Mouse (Mus musculus) kidney, embryonic 16.5 days (tissue): ENCODE data around the gene Mis12. TPM values are rescaled to one million over a fixed set of nuclear protein-coding genes. Genes with fewer than 3 reads are reported as not detected.

ENCODE experiments used
- ATAC-seq: fragments of 200-750 bp; cut with Nextera tagmentation; 2 replicates; pipeline ENCODE4 v1.8.0; 2017; ENCODE audit warnings: moderate TSS enrichment; ENCODE audit not compliant: low FRiP score, low TSS enrichment
- H3K27ac ChIP-seq: fragments of 300-500 bp; sonication (generic); 2 replicates; pipeline ENCODE4 v1.5.1; 2014; ENCODE audit warnings: low read length
- H3K27me3 ChIP-seq: fragments of 300-500 bp; sonication (generic); 2 replicates; pipeline ENCODE4 v1.6.1; 2014; ENCODE audit warnings: low read length, control low read depth, mixed read lengths; ENCODE audit not compliant: insufficient read depth
- H3K36me3 ChIP-seq: fragments of 300-500 bp; sonication (generic); 2 replicates; pipeline ENCODE4 v1.6.1; 2014; ENCODE audit warnings: low read length, control low read depth, mixed read lengths; ENCODE audit not compliant: insufficient read depth
- H3K4me1 ChIP-seq: fragments of 300-500 bp; sonication (generic); 2 replicates; pipeline ENCODE4 v1.6.1; 2014; ENCODE audit warnings: low read length, control low read depth, mixed read lengths; ENCODE audit not compliant: insufficient read depth
- H3K4me2 ChIP-seq: fragments of 300-500 bp; sonication (generic); replicated peaks from 2 replicates; pipeline ENCODE4 v1.6.1; 2014; ENCODE audit warnings: low read depth, low read length
- H3K4me3 ChIP-seq: fragments of 300-500 bp; sonication (generic); 2 replicates; pipeline ENCODE4 v1.5.1; 2014; ENCODE audit warnings: mild to moderate bottlenecking, low read length
- H3K9ac ChIP-seq: fragments of 300-500 bp; sonication (generic); replicated peaks from 2 replicates; pipeline ENCODE4 v1.6.1; 2014; ENCODE audit warnings: low read length
- H3K9me3 ChIP-seq: fragments of 300-500 bp; sonication (generic); 2 replicates; pipeline ENCODE4 v1.6.1; 2016; ENCODE audit warnings: low read length, control low read depth
- WGBS: fragments of 180-500 bp; shearing (Covaris S2); extraction: QIAGEN DNeasy Blood & Tissue Kit; methylation state at CpG from one replicate; pipeline ENCODE4 v1.1.7; 2014; 5-methylcytosine and 5-hydroxymethylcytosine counted together
- polyA plus RNA-seq: library from polyadenylated mRNA; unstranded; fragments of >200 nt; fragmentation: Nextera tagmentation; extraction: Ambion mirVana; gene quantifications from 2 replicates; pipeline ENCODE4 v1.2.1, GENCODE M21; 2015

Gene Mis12
- polyA plus RNA-seq, 1 experiment from 2014 or later, result 44.8 TPM

DNA sequence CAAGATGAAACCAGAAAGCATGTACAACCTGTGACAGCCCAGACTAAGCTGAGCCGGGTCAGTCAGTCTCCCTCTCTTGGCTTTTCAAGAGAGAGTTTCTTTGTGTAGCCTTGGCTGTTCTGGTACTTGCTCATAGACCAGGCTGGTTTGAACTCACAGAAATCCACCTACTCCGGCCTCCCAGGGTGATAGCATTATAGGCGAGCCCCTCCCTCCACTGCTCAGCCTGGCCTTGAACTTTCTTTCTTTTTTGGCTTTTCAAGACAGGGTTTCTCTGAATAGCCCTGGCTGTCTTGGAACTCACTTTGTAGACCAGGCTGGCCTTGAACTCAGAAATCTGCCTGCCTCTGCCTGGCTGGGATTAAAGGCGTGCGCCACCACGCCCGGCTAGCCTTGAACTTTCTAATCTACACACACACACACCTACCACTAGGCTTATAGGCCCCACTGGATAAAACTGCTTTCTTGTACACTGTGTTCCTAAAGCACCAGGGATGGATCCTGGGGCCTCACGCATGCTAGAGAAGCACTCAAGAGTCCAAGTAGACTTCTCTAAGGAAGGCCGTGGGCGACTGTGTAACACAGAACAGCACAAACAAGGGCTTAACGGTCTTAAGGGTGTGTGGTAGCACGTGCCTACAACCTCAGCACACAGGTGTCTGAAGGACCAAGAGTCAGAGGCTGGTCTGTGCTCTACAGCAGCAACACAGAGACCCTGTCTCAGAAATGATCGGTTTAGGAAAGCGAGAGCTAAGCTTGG, 38.5 kb upstream of the Mis12 start:
- H3K27ac ChIP-seq, result no peak overlapping the region
- H3K4me3 ChIP-seq, result no peak overlapping the region
- H3K27me3 ChIP-seq, result no peaks in the 10 kb centered on the region
- no peaks in the 10 kb centered on the region for H3K9me3 ChIP-seq
- no peak overlapping the region for H3K9ac ChIP-seq
- H3K36me3 ChIP-seq, result peaks cover 56% of the 10 kb centered on the region
- H3K4me1 ChIP-seq, result peaks cover 11% of the 10 kb centered on the region
- no peak for ATAC-seq
- 92% methylated on average over 14 of the region's 14 CpGs for WGBS
- H3K4me2 ChIP-seq, result peak overlapping the region; percentile 69

DNA sequence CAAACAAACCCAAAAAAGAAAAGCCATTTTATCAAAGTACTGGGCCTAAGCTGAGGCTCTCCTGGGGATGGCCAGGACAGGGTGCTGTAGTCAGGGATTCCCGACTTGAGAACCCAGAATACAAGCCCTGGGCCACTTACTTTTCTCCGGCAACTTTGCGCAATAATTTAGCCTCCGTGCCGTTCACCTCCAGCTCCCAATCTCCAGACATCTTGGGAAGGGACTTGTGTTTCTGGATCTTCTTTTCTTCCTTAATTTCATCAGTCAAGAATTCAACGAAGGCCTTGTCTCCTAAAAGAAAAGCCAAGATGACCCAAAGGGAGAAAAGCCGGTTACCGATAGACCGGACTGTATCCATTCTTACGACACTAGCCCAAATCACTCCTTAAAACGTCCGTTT, 37.4 kb upstream of the Mis12 start:
- Histone ChIP-seq H3K4me3 (peak overlapping the region; percentile 98), H3K4me2 (peak overlapping the region; percentile 69), H3K36me3 (peaks cover 56% of the 10 kb centered on the region), H3K27ac (no peak overlapping the region), H3K4me1 (peaks cover 11% of the 10 kb centered on the region), H3K27me3 (no peaks in the 10 kb centered on the region), H3K9me3 (no peaks in the 10 kb centered on the region), H3K9ac (peak overlapping the region; percentile 96)
- no peak for ATAC-seq
- WGBS, result 4% methylated on average over 12 of the region's 12 CpGs

DNA sequence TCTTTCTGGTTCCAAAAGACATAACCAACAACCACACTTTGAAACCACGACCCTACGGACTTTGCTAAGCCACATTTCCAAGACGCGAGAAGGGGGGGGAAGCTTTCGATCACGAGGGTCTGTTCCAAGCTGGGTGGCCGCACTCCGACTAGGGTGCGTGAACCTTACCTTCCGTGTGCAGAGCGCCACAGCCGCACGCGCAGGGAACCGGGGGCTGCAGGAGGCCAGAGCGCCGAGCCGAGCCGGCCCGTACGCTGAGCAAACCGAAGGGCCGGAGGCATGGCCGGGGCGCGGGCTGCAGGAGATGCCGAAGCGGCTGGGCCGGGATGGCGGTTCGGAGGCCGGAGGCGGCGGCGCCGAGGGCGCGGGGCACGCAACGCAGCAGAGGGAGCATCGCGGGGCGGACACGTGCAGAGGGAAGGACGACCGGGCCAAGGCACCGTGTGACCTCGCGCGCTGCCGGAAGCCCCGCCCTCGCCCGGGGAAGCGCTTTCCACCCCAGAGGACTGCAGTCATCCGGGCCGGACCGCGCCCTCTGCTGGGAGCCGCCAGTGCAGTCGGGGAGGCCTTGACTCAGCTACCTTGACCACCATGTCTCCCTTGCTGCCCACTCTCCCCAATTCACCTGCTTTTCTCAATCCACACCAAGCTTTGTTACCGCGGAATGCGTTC, 36.7 kb upstream of the Mis12 start, which contains the start of gene C1qbp:
TSS of gene C1qbp (minus strand) at position 470 of the 672 bp plus-strand sequence.
- Histone ChIP-seq H3K4me3 (peak within 1 kb of the TSS; percentile 98), H3K4me2 (peak within 1 kb of the TSS; percentile 69), H3K27me3 (no peaks in the 10 kb centered on the region), H3K9me3 (no peaks in the 10 kb centered on the region), H3K27ac (peak within 1 kb of the TSS; percentile 67; the same call in 1 of the 2 replicates), H3K36me3 (peaks cover 56% of the 10 kb centered on the region), H3K4me1 (peaks cover 11% of the 10 kb centered on the region), H3K9ac (peak within 1 kb of the TSS; percentile 96)
- under 1% methylated on average over 58 of the region's 64 CpGs for WGBS
- peak; percentile 97 for ATAC-seq

DNA sequence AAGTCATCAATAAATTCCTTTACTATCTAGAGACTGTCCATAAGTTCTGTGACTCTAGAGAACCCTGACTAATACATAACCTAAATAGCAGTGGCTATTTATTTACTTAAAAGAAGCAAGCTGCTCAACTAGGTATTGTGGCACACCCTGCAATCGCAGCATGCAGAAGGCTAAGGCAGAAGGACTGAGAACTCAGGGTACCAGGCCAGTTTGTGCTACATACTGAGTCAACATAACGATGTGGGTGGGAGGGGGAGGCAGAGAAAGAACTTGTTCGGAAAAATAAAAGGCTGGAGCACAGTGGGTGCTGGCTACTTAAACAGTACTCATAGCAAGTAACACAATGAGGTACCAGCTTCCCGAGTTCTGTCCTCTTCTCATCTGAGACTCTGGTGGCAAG, 18.2 kb upstream of the Mis12 start:
- Histone ChIP-seq H3K36me3 (peaks cover 23% of the 10 kb centered on the region), H3K4me1 (peaks cover 15% of the 10 kb centered on the region), H3K27ac (no peak overlapping the region), H3K27me3 (no peaks in the 10 kb centered on the region), H3K4me3 (no peak overlapping the region), H3K9me3 (no peaks in the 10 kb centered on the region), H3K4me2 (no peak overlapping the region), H3K9ac (no peak overlapping the region)
- 84% methylated on average over 4 of the region's 4 CpGs for WGBS
- ATAC-seq, result no peak

DNA sequence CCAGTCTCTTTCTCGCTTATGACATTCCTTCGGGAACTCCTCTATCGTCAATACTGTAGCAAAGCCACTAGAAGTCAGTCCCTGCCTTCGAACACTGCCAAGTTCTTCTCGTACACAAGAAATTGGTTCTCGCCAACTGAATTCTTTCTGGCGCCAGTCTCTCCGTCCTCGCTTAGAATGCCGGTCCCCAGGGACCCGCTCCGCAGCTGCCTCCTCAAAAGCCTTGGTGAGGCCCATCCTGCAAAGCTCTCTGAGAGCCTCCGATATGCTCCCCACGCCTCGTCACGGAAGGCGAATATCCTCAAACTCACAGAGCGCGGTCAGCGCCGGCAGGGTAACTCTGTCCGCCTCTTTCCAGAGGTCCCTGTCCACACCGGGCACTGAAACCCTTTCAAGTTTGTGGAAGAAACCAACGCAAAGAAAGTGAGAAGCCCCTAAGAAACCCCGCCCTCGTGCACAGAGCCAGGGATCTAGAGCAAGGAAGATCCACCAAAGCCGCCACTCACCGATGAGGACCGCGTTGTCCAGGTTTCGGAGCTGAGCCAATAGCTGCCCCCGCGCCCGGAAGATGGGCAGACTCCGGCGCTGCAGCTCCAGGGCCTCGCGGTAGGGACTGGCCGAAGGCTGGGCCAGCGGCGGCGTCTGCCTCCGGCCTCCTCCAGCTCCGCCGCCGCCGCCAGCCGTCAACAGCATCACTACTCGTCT, 15.6 kb upstream of the Mis12 start:
- peak overlapping the region; percentile 84 for H3K27ac ChIP-seq
- peak; percentile 90 for ATAC-seq
- peak overlapping the region; percentile 97 for H3K4me3 ChIP-seq
- WGBS, result under 1% methylated on average over 47 of the region's 49 CpGs
- H3K9me3 ChIP-seq, result no peaks in the 10 kb centered on the region
- no peaks in the 10 kb centered on the region for H3K27me3 ChIP-seq
- peaks cover 14% of the 10 kb centered on the region for H3K36me3 ChIP-seq
- peak overlapping the region; percentile 87 for H3K4me2 ChIP-seq
- H3K9ac ChIP-seq, result peak overlapping the region; percentile 82
- peaks cover 15% of the 10 kb centered on the region for H3K4me1 ChIP-seq

DNA sequence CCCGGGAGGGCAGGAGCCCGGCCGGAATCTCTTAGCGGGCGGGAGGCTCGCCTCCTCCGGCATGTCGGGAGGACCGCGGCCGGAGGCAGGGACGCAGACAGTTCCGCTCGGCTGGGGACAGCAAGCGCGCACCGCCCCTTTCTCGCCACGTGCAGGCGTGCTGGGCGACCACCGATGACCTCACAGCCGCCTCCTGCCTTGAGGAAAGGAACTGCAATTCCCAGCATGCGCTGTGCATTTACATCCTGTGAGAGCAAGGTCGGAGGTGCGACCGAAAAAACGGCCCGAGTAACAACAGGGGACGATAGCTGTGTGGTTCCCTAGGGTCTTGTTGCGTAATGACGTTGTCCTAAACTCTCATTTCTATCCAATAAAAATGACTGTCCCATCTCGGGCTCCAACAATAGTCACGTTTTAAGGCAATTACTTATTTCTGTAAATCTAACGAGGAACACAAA, 15.1 kb upstream of the Mis12 start, which contains the start of gene Dhx33:
TSS of gene Dhx33 (minus strand) at position 122 of the 458 bp plus-strand sequence.
- under 1% methylated on average over 34 of the region's 35 CpGs for WGBS
- Histone ChIP-seq H3K4me1 (peaks cover 15% of the 10 kb centered on the region), H3K27ac (peak within 1 kb of the TSS; percentile 84), H3K9ac (peak within 1 kb of the TSS; percentile 82), H3K27me3 (no peaks in the 10 kb centered on the region), H3K4me3 (peak within 1 kb of the TSS; percentile 97), H3K9me3 (no peaks in the 10 kb centered on the region), H3K4me2 (peak within 1 kb of the TSS; percentile 87), H3K36me3 (peaks cover 12% of the 10 kb centered on the region)
- ATAC-seq, result peak; percentile 99

DNA sequence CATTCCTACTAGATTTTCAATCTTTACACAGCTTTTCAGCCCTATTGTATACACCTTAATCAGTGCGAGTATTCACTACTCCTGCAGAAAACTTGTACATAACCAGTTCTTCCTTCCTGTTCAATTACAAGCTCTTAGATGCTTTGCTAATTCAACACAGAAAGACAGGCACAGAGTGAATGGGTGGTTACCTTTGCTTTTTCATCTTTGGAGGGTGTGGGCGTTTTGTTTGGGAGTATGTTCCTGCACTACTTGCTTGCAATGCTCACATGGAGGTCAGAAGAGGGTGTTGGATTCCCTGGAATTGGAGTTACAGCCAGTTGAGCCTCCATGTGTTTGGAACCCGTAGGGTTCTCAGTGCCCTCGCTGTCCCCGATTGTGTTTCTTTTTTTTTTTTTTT, 14.4 kb upstream of the Mis12 start:
- Histone ChIP-seq H3K4me2 (peak overlapping the region; percentile 49), H3K4me1 (peaks cover 15% of the 10 kb centered on the region), H3K27ac (0 out of 2 replicates have a peak overlapping the region, but pooled peaks have one; percentile 34), H3K9ac (0 out of 2 replicates have a peak overlapping the region, but pooled peaks have one; percentile 38), H3K27me3 (no peaks in the 10 kb centered on the region), H3K9me3 (no peaks in the 10 kb centered on the region), H3K4me3 (peak overlapping the region; percentile 97), H3K36me3 (peaks cover 16% of the 10 kb centered on the region)
- ATAC-seq, result no peak
- WGBS, result 52% methylated on average over 5 of the region's 5 CpGs

DNA sequence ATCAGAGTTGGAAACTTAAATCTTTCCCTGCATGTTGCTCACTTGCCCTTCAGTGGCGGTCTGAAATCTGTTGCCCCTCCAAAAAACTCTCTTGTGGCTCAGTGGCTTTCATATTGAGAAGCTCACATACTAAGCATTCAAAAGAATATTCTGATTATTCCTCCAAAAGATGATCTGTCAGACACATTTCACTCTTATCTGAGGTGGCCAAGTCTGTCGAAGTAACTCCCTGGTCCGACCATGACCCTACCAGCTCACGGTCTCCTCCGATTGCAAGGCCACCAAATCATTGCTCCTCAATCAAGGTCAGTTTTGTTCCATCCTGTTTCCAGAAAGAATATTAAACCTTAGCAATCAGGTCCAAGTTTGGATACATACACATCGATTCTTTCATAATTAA, 12.4 kb upstream of the Mis12 start:
- H3K4me1 ChIP-seq, result peaks cover 15% of the 10 kb centered on the region
- ATAC-seq, result no peak
- WGBS, result 97% methylated on average over 6 of the region's 6 CpGs

DNA sequence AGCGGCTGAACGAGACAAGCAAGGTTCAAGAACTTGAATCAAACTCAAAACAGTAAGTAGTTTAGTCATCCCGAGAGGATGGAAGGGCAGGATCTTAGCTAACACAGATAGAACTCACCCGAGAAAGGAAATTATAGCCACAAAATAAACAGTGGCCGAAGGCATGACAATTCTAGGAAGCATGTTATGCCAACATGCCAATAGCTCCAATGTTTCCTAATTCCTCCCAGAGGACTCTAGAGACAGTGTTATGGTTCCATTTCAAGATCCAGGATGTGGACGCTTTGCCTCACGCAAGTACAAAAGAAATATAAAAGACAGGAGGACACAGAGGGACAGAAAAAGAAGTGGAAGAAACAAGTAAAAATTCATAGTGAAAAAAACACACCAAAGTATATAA, 11.6 kb upstream of the Mis12 start:
- Histone ChIP-seq H3K27me3 (no peaks in the 10 kb centered on the region), H3K27ac (no peak overlapping the region), H3K4me3 (no peak overlapping the region), H3K9me3 (no peaks in the 10 kb centered on the region), H3K4me2 (no peak overlapping the region), H3K9ac (no peak overlapping the region), H3K4me1 (peaks cover 11% of the 10 kb centered on the region), H3K36me3 (peaks cover 37% of the 10 kb centered on the region)
- 88% methylated on average over 7 of the region's 7 CpGs for WGBS
- no peak for ATAC-seq

More for the DNA sequence above, 12.4 kb upstream of the Mis12 start:
- peaks cover 29% of the 10 kb centered on the region for H3K36me3 ChIP-seq
- no peak overlapping the region for H3K9ac ChIP-seq
- no peak overlapping the region for H3K4me2 ChIP-seq
- H3K27ac ChIP-seq, result no peak overlapping the region
- H3K27me3 ChIP-seq, result no peaks in the 10 kb centered on the region
- no peak overlapping the region for H3K4me3 ChIP-seq
- no peaks in the 10 kb centered on the region for H3K9me3 ChIP-seq
